Mouse (Mus musculus) E14TG2a.4 (cell line): ENCODE measurements around the gene Cux2.

ENCODE experiments used
- CTCF ChIP-seq: conservative IDR thresholded peaks from 2 replicates; pipeline ENCODE4 v1.5.1; 2014; ENCODE audit warnings: low read length
- NANOG ChIP-seq: IDR thresholded peaks from 2 replicates; pipeline ENCODE4 v1.6.1; 2014; ENCODE audit warnings: borderline replicate concordance, low read length, mixed read lengths
- POU5F1 ChIP-seq: IDR thresholded peaks from 2 replicates; pipeline ENCODE4 v1.6.1; 2014; ENCODE audit warnings: low read length, borderline replicate concordance

GRCm38 (mm10) chr5:122014671-122015070 is 35.2 kb downstream of the Cux2 start:
- TF ChIP-seq CTCF (no peak), POU5F1 (no peak), NANOG (no peak)
